Mouse (Mus musculus) megakaryocyte, embryonic 14.5 days (primary cell): ENCODE results near the gene Fbxo3. TPM values are rescaled to one million over a fixed set of nuclear protein-coding genes. Genes with fewer than 3 reads are reported as not detected.
"Not testable (repeated sequence)": the region's sequence is repeated elsewhere in the genome, so short reads cannot be mapped to it uniquely, and the experiment has no call there.

Source experiments
- H3K27me3 ChIP-seq: replicated peaks from 2 replicates; pipeline ENCODE3; 2012; ENCODE audit warnings: inconsistent platforms
- H3K36me3 ChIP-seq: replicated peaks from 2 replicates; pipeline ENCODE3; 2012; ENCODE audit warnings: low read length, inconsistent platforms, mixed read lengths
- H3K4me1 ChIP-seq: 2 replicates; pipeline ENCODE4 v1.6.1; 2012; ENCODE audit warnings: inconsistent platforms
- H3K4me3 ChIP-seq: replicated peaks from 2 replicates; pipeline ENCODE3; 2012; ENCODE audit warnings: moderate library complexity, mild to moderate bottlenecking, inconsistent platforms
- H3K9me3 ChIP-seq: 2 replicates; pipeline ENCODE4 v1.6.1; 2012; ENCODE audit warnings: inconsistent platforms
- FLI1 ChIP-seq: IDR thresholded peaks from 2 replicates; pipeline ENCODE4 v1.6.1; 2012; ENCODE audit warnings: low read length, inconsistent platforms, mixed read lengths
- GATA1 ChIP-seq: IDR thresholded peaks from 3 replicates; pipeline ENCODE4 v1.6.1; 2012; ENCODE audit warnings: mixed read lengths, low read length, inconsistent platforms, borderline replicate concordance
- polyA plus RNA-seq: library from polyadenylated mRNA; stranded (reverse); fragments of >175 nt; gene quantifications from 2 replicates; pipeline ENCODE4 v1.2.3, GENCODE M21; 2012; ENCODE audit warnings: low replicate concordance; ENCODE audit not compliant: insufficient read depth

The Fbxo3 gene
- polyA plus RNA-seq, 1 experiment = 2.7 TPM

DNA sequence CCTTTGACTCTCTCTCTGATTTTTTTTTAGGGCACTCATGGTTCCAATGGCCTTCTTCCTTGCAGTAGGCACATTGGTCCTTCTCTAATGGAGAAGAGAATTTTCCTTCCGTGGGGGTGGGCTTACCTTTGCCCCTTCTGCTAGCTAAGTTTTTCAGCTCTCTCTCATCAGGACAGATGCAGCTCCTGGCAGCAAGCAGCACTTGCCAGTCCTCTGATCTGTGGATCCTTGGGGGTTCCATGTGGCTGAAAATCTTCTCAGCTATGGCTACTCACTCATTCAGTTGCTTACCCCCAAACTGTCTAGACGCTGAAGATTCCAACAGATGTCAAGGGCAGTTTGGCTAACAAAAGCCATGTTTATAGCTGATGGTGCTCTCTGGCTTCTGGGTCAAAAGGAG, 65.8 kb downstream of the Fbxo3 start:
- Histone ChIP-seq H3K9me3 (no peaks in the 10 kb centered on the region), H3K4me3 (no peak overlapping the region), H3K27me3 (peaks cover 5% of the 10 kb centered on the region), H3K36me3 (no peaks in the 10 kb centered on the region), H3K4me1 (peaks cover 17% of the 10 kb centered on the region)
- TF ChIP-seq FLI1 (no peak), GATA1 (no peak)

GRCm38 (mm10) chr2:104095741-104096213, 68.3 kb downstream of the Fbxo3 start, which contains the start of gene Cd59a:
Cd59a (plus strand) TSS chr2:104095801.
- Histone ChIP-seq H3K36me3 (no peaks in the 10 kb centered on the region), H3K9me3 (no peaks in the 10 kb centered on the region), H3K4me1 (peaks cover 39% of the 10 kb centered on the region), H3K4me3 (peak within 1 kb of the TSS; percentile 90), H3K27me3 (peaks cover 5% of the 10 kb centered on the region)
- TF ChIP-seq FLI1 (no peak), GATA1 (no peak)

DNA sequence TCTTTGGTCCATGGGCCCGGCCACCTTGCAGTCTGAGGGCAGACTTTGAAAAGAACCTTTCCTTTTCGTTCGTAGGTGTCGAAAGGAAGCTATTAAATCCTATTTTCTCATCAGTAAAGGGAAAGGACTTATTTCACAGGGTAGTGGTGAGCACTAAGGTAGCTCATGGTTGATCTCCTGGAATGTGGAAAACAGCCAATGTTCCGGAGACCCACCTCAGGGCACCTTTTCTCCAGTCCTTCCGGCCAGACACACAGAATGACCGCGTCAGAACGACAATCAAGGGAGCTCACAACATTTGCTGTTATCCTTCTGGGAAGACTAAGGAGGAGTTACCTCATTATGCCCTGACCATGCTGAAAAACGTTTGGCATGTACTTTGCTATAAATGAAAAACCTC, 68.7 kb downstream of the Fbxo3 start:
- TF ChIP-seq FLI1 = no peak
- TF ChIP-seq GATA1 = no peak
- peaks cover 39% of the 10 kb centered on the region for H3K4me1 ChIP-seq
- peaks cover 5% of the 10 kb centered on the region for H3K27me3 ChIP-seq
- no peaks in the 10 kb centered on the region for H3K9me3 ChIP-seq
- H3K36me3 ChIP-seq = no peaks in the 10 kb centered on the region
- H3K4me3 ChIP-seq = peak overlapping the region; percentile 90

DNA sequence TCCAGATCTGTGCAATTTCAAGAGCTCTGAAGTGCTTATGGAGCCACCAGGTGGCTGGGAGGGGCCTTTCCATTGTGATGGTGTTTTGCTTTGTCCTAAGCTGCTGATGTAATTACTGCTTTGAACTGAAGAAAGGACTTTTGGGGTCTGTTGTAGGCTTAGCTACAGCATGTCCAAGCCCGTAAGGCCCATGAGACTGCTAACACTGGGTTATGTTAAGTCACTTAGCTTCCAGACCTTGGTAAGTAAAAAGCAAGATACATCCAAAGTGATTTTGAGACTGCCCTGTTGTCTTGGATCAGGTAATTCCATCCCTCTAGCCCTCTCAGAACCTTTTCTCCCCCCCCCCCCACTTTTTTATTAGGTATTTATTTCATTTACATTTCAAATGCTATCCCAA, 69.3 kb downstream of the Fbxo3 start:
- H3K4me1 ChIP-seq = peaks cover 43% of the 10 kb centered on the region

DNA sequence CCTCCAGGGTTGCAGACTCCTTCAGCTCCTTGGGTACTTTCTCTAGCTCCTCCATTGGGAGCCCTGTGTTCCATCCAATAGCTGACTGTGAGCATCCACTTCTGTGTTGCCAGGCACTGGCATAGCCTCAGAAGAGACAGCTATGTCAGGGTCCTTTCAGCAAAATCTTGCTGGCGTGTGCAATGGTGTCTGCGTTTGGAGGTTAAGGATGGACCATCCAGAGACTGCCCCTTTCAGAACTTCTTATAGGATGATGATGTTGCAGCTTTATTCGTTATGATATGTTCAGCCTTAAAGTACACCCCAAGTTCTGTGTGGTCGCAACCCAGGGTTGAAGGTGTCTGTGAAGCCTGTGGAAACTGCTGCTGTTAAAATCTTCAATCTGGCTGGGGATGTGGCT, 69.9 kb downstream of the Fbxo3 start:
- not testable (repeated sequence) for H3K36me3 ChIP-seq, H3K9me3 ChIP-seq, H3K4me3 ChIP-seq, H3K27me3 ChIP-seq
- H3K4me1 ChIP-seq = peaks cover 46% of the 10 kb centered on the region

More for the DNA sequence above, 69.3 kb downstream of the Fbxo3 start:
- H3K4me3 ChIP-seq, H3K27me3 ChIP-seq, H3K9me3 ChIP-seq, H3K36me3 ChIP-seq: not testable (repeated sequence)

GRCm38 (mm10) chr2:104098529-104099230, 71.2 kb downstream of the Fbxo3 start:
- Histone ChIP-seq H3K4me3 (peak overlapping the region; percentile 3), H3K4me1 (peaks cover 56% of the 10 kb centered on the region), H3K36me3 (peaks cover 12% of the 10 kb centered on the region), H3K9me3 (no peaks in the 10 kb centered on the region), H3K27me3 (no peaks in the 10 kb centered on the region)
- TF ChIP-seq GATA1 (peak; percentile 24; the same call in 1 of the 3 replicates), FLI1 (no peak)

DNA sequence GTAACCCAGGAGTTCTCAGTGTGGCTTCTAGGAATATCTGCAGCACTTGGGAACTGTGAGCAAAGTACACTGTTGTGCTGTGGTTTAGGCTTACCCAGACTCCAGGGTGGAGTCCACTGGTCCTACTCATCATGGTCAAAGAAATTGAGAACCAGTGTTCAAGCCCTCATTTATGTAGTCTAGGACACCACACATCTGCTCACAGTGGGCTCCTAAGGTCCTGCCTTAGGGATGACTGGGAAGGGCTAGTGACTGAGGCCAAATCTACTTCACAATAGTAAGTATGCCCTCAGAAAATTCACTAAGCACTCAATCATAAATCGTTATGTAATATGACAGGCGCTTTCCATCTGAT, 71.7 kb downstream of the Fbxo3 start:
- Histone ChIP-seq H3K36me3 (peaks cover 14% of the 10 kb centered on the region), H3K9me3 (no peaks in the 10 kb centered on the region), H3K27me3 (no peaks in the 10 kb centered on the region), H3K4me1 (peaks cover 57% of the 10 kb centered on the region), H3K4me3 (peak overlapping the region; percentile 50)
- TF ChIP-seq FLI1 = no peak

DNA sequence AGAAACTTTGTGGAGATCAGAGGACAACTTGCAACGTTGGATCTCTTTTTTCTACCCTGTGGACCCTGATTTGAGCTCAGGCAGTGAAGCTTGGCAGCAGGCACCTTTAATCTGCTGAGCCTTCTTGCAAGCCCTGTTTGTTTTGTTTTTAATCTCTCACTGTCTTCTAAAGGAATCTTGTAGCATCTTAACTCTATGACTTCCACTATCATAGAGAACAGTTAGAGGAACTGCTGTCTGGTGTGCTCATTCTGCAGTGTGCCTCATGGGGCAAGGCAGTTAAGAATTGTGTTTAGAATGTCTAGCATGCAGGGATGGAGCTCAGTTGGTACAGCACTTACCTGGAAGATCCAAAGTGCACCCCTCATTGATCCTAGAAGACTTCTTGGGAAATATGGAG, 72.4 kb downstream of the Fbxo3 start:
- TF ChIP-seq FLI1 (no peak), GATA1 (no peak)
- Histone ChIP-seq H3K4me1 (peaks cover 64% of the 10 kb centered on the region), H3K9me3 (no peaks in the 10 kb centered on the region), H3K36me3 (peaks cover 21% of the 10 kb centered on the region), H3K4me3 (no peak overlapping the region), H3K27me3 (no peaks in the 10 kb centered on the region)

- H3K36me3 ChIP-seq = peaks cover 40% of the 10 kb centered on the region
- H3K27me3 ChIP-seq = no peaks in the 10 kb centered on the region
- H3K4me1 ChIP-seq = peaks cover 44% of the 10 kb centered on the region
- H3K4me3 ChIP-seq = no peak overlapping the region
- H3K9me3 ChIP-seq = no peaks in the 10 kb centered on the region
- TF ChIP-seq FLI1 (no peak), GATA1 (no peak)
Observed at GRCm38 (mm10) chr2:104104800-104105199, 77.3 kb downstream of the Fbxo3 start.

DNA sequence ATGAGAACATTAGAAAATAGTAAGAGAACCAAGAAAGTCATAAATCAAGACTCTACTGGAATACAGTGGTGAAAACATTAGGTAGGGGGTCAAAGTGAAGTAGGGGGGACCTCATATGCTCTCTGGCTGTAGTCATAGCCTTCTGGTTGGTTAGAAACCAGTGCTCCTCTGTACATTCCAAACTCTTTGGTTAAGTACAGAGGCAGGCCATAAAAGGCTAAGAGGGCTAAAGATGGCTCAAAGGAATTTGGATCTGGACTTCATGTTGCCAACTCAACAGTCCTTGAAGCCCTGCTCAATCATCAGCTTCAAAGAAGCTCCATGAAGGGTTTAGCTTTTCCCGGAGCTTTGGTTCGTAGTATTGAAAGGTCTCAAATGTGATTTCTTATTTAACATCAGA, 81.5 kb downstream of the Fbxo3 start:
- H3K9me3 ChIP-seq, H3K4me3 ChIP-seq, H3K27me3 ChIP-seq: not testable (repeated sequence)
- peaks cover 35% of the 10 kb centered on the region for H3K36me3 ChIP-seq
- H3K4me1 ChIP-seq = peaks cover 30% of the 10 kb centered on the region

DNA sequence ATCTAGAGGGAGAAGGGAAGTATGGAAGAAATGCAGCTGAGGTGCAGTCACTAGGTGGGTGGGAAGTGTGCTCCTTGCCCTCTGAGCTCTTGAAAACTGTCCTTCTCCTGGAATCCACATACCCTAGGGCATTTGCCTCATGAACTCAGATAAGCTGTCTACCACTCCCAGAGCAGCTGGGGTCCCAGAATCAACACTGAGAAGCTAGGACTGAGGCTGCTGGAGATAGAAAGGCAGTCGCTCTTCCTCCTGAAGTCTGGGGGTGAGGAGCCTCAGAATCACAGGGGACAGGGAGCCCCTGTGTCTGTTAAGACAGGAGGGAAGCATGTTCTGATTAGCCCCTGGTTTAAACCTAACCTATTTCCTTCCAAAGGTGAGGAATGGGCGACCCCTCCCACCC, 82.0 kb downstream of the Fbxo3 start:
- Histone ChIP-seq H3K4me1 (peaks cover 26% of the 10 kb centered on the region), H3K4me3 (peak overlapping the region; percentile 4), H3K27me3 (no peaks in the 10 kb centered on the region), H3K36me3 (peaks cover 33% of the 10 kb centered on the region), H3K9me3 (no peaks in the 10 kb centered on the region)
- TF ChIP-seq FLI1 (no peak), GATA1 (no peak)
